Mouse (Mus musculus): Measurements from ENCODE around the gene Rnf10.

DNA sequence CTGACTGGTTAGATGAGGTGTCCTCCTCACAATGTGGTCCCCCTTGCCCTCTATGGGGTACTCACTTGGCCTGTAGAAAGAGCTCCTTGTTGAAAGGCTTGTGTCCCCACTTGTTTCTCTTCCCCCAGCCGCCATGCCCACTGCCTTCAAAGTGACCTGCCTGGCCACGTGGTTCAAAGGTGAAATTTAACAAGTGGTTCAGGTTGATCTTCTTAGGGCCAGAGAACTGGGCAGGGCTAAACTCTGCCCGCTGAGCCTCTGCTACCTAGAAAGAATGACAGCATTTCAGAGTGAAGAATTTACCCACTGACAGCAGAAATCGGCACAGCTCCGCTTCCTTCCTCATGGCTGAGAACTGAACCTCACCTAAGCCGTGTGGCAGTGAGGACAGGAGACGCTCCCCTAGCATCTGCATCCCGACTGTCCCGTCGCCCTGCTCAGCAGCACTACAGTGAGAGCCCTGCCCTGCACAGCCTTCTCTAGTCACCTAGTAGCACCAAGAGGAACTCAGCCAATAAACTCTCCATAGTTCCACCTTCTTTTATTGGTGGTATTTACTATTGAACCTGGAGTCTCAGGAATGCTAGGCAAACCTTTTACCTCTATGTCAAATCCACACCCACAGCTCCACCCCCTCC, 15.7 kb downstream of the Rnf10 start:
- TF ChIP-seq MAFK (IDR thresholded peaks at IDR 0.05; ENCODE audit: insufficient read depth, low read depth, low read length) (no peak), ZC3H11A (IDR thresholded peaks at IDR 0.05; ENCODE audit: borderline replicate concordance, low read depth, low read length) (no peak), HCFC1 (IDR thresholded peaks at IDR 0.05; ENCODE audit: borderline replicate concordance, insufficient read depth, low read length) (no peak), CHD2 (IDR thresholded peaks at IDR 0.05; ENCODE audit: low read depth, low read length) (no peak), ZNF384 (IDR thresholded peaks at IDR 0.05; ENCODE audit: low read depth, low read length) (no peak)
